Mouse (Mus musculus) CH12.LX (cell line): Measurements from ENCODE around the gene Pdzd2. TPM values are rescaled to one million over a fixed set of nuclear protein-coding genes. Genes with fewer than 3 reads are reported as not detected.

Experiments
- DNase-seq: peaks from one replicate; pipeline ENCODE4 v3.0.0-alpha.2; 2013; ENCODE audit errors: extremely low read depth
- H3K27ac ChIP-seq: 2 replicates; pipeline ENCODE4 v1.5.1; 2012; ENCODE audit warnings: low read depth, mild to moderate bottlenecking, control low read depth, moderate library complexity; ENCODE audit not compliant: insufficient read depth
- H3K27me3 ChIP-seq: replicated peaks from 2 replicates; pipeline ENCODE3; 2012; ENCODE audit warnings: inconsistent platforms
- H3K36me3 ChIP-seq, 2 experiments: replicated peaks in 1 of 2; 2 replicates each; pipeline versions ENCODE3 to v1.6.1; 2012; ENCODE audit warnings: inconsistent platforms in 1 of 2, low read length in 1 of 2, mild to moderate bottlenecking in 1 of 2, mixed read lengths in 1 of 2, moderate library complexity in 1 of 2; ENCODE audit not compliant: control insufficient read depth in 1 of 2, insufficient read depth in 1 of 2
- H3K4me1 ChIP-seq, 2 experiments: 2 replicates each; pipeline ENCODE4 v1.6.1; 2012; ENCODE audit warnings: inconsistent platforms in 1 of 2, moderate library complexity in 1 of 2; ENCODE audit not compliant: insufficient read depth in 2 of 2, control insufficient read depth in 1 of 2
- H3K4me2 ChIP-seq: 2 replicates; pipeline ENCODE4 v1.6.1; 2012; ENCODE audit warnings: low read depth, mild to moderate bottlenecking, control low read depth; ENCODE audit not compliant: poor library complexity, insufficient read depth, severe bottlenecking
- H3K4me3 ChIP-seq, 3 experiments: fragments of 150-350 bp in 1 of 3; sonication (generic) in 1 of 3; replicated peaks in 1 of 3; 2 replicates each; pipeline versions ENCODE3 to v1.5.1; 2011 to 2012; ENCODE audit warnings: low read depth in 2 of 3, low read length in 2 of 3, mild to moderate bottlenecking in 2 of 3, moderate library complexity in 2 of 3, control low read depth in 1 of 3, improper control_type of control experiment in 1 of 3, inconsistent platforms in 1 of 3, mixed read lengths in 1 of 3; ENCODE audit not compliant: poor library complexity in 1 of 3
- H3K79me2 ChIP-seq: replicated peaks from 2 replicates; pipeline ENCODE4 v1.6.1; 2012; ENCODE audit warnings: mild to moderate bottlenecking, moderate library complexity; ENCODE audit not compliant: control insufficient read depth, poor library complexity, insufficient read depth, severe bottlenecking; ENCODE audit errors: extremely low read depth
- H3K9ac ChIP-seq: 2 replicates; pipeline ENCODE4 v1.6.1; 2012; ENCODE audit warnings: low read depth, mild to moderate bottlenecking, control low read depth, moderate library complexity; ENCODE audit not compliant: insufficient read depth
- H3K9me3 ChIP-seq: replicated peaks from 2 replicates; pipeline ENCODE3; 2012; ENCODE audit warnings: low read length, inconsistent platforms, mixed read lengths
- E2F4 ChIP-seq: IDR thresholded peaks from 2 replicates; pipeline ENCODE4 v1.6.1; 2011; ENCODE audit warnings: low read depth, low read length, improper control_type of control experiment; ENCODE audit not compliant: insufficient replicate concordance
- EP300 ChIP-seq: IDR thresholded peaks from 2 replicates; pipeline ENCODE4 v1.6.1; 2011; ENCODE audit warnings: low read length, improper control_type of control experiment
- ETS1 ChIP-seq: conservative IDR thresholded peaks from 2 replicates; pipeline ENCODE4 v1.6.1; 2012; ENCODE audit warnings: low read depth, mild to moderate bottlenecking, inconsistent platforms, low read length, improper control_type of control experiment, moderate library complexity
- GABPA ChIP-seq: IDR thresholded peaks from 2 replicates; pipeline ENCODE4 v1.6.1; 2012; ENCODE audit warnings: low read depth, low read length, improper control_type of control experiment, inconsistent platforms; ENCODE audit not compliant: insufficient replicate concordance
- HCFC1 ChIP-seq: IDR thresholded peaks from 2 replicates; pipeline ENCODE4 v1.6.1; 2012; ENCODE audit warnings: low read depth, mild to moderate bottlenecking, inconsistent platforms, low read length, improper control_type of control experiment
- JUND ChIP-seq: conservative IDR thresholded peaks from 2 replicates; pipeline ENCODE4 v1.6.1; 2011; ENCODE audit warnings: low read depth, low read length, improper control_type of control experiment
- KAT2A ChIP-seq: IDR thresholded peaks from 2 replicates; pipeline ENCODE4 v1.6.1; 2012; ENCODE audit warnings: low read length, improper control_type of control experiment, inconsistent platforms; ENCODE audit not compliant: insufficient replicate concordance
- MAFK ChIP-seq: IDR thresholded peaks from 2 replicates; pipeline ENCODE4 v1.6.1; 2011; ENCODE audit warnings: low read length, improper control_type of control experiment; ENCODE audit not compliant: insufficient replicate concordance
- MAX ChIP-seq: IDR thresholded peaks from 2 replicates; pipeline ENCODE4 v1.6.1; 2011; ENCODE audit warnings: low read length, improper control_type of control experiment
- MXI1 ChIP-seq: IDR thresholded peaks from 2 replicates; pipeline ENCODE4 v1.6.1; 2011; ENCODE audit warnings: mild to moderate bottlenecking, low read depth, low read length, improper control_type of control experiment
- NELFE ChIP-seq: IDR thresholded peaks from 2 replicates; pipeline ENCODE4 v1.6.1; 2011; ENCODE audit warnings: low read depth, low read length, improper control_type of control experiment
- POLR2A ChIP-seq: IDR thresholded peaks from 2 replicates; pipeline ENCODE4 v1.6.1; 2011; ENCODE audit warnings: low read depth, mild to moderate bottlenecking, improper control_type of control experiment, low read length
- RAD21 ChIP-seq: IDR thresholded peaks from 2 replicates; pipeline ENCODE4 v1.6.1; 2011; ENCODE audit warnings: low read depth, mild to moderate bottlenecking, low read length, improper control_type of control experiment, moderate library complexity
- RCOR1 ChIP-seq: conservative IDR thresholded peaks from 2 replicates; pipeline ENCODE4 v1.6.1; 2012; ENCODE audit warnings: low read depth, mild to moderate bottlenecking, inconsistent platforms, low read length, improper control_type of control experiment
- TCF12 ChIP-seq: IDR thresholded peaks from 2 replicates; pipeline ENCODE4 v1.6.1; 2014; ENCODE audit warnings: low read depth, mild to moderate bottlenecking, inconsistent platforms, low read length, improper control_type of control experiment
- UBTF ChIP-seq: IDR thresholded peaks from 2 replicates; pipeline ENCODE4 v1.6.1; 2012; ENCODE audit warnings: low read depth, mild to moderate bottlenecking, inconsistent platforms, low read length, improper control_type of control experiment, moderate library complexity
- USF1 ChIP-seq: IDR thresholded peaks from 2 replicates; pipeline ENCODE4 v1.6.1; 2014; ENCODE audit warnings: low read depth, mild to moderate bottlenecking, inconsistent platforms, low read length, improper control_type of control experiment
- ZC3H11A ChIP-seq: IDR thresholded peaks from 2 replicates; pipeline ENCODE4 v1.6.1; 2012; ENCODE audit warnings: low read depth, mild to moderate bottlenecking, inconsistent platforms, low read length, improper control_type of control experiment
- ZKSCAN1 ChIP-seq: IDR thresholded peaks from 2 replicates; pipeline ENCODE4 v1.6.1; 2012; ENCODE audit warnings: low read depth, inconsistent platforms, low read length, improper control_type of control experiment, borderline replicate concordance
- dilution Hi-C: fragments of 300-500 bp; cut with MboI; formaldehyde crosslinking; loops from 2 replicates; pipeline ENCODE4 v1.14.3; 2020; ENCODE audit warnings: low sequenced_read_pairs; ENCODE audit not compliant: extremely low pct_unique_long_range_greater_than_20kb, extremely low pct_ligation_motif_present
- in situ Hi-C: fragments of 300-500 bp; cut with MboI; formaldehyde crosslinking; loops from 3 replicates; pipeline ENCODE4 v1.14.3; 2019; ENCODE audit warnings: low sequenced_read_pairs, low pct_ligation_motif_present, low pct_unique_long_range_greater_than_20kb, mixed read lengths
- polyA plus RNA-seq: library from polyadenylated mRNA; unstranded; fragments of >175 nt; gene quantifications from 2 replicates; pipeline ENCODE4 v1.2.1, GENCODE M21; 2012; ENCODE audit warnings: low read depth; ENCODE audit not compliant: insufficient read length
- total RNA-seq, 2 experiments: library from RNA; depleted of rRNA; stranded (reverse); fragments of 300-350 nt in 1 of 2; fragments of >200 nt in 1 of 2; gene quantifications; 2 replicates each; pipeline ENCODE4 v1.2.3; 2012 to 2014

The Pdzd2 gene
- total and polyA plus RNA-seq, 3 experiments = 0.04 to 0.24 (median 0.17) TPM

GRCm38 (mm10) chr15:12728381-12728780 is 11.3 kb downstream of the Pdzd2 start:
- H3K9ac ChIP-seq = no peak overlapping the region
- H3K79me2 ChIP-seq = no peaks in the 10 kb centered on the region
- dilution Hi-C loops = no loop called here
- TF ChIP-seq UBTF (no peak), KAT2A (no peak), USF1 (no peak), HCFC1 (no peak), EP300 (no peak)
- TF ChIP-seq, all 38 proteins: peak for 0
- in situ Hi-C loops = no loop called here
- no peak overlapping the region for H3K4me2 ChIP-seq
- no peaks in the 10 kb centered on the region for H3K9me3 ChIP-seq
- no peak overlapping the region for H3K4me3 ChIP-seq
- H3K36me3 ChIP-seq = no peaks in the 10 kb centered on the region
- H3K27me3 ChIP-seq = no peaks in the 10 kb centered on the region
- no peak for DNase-seq
- no peaks in the 10 kb centered on the region for H3K4me1 ChIP-seq
- no peak overlapping the region for H3K27ac ChIP-seq

GRCm38 (mm10) chr15:12725256-12725655 is 14.5 kb downstream of the Pdzd2 start:
- TF ChIP-seq GABPA = no peak
- no peak for TF ChIP-seq MAFK
- TF ChIP-seq MAX = no peak
- no peak for TF ChIP-seq MXI1
- dilution Hi-C loops = no loop called here
- in situ Hi-C loops = no loop called here
- Histone ChIP-seq H3K27ac (no peak overlapping the region), H3K9ac (no peak overlapping the region), H3K79me2 (no peaks in the 10 kb centered on the region), H3K4me3 (no peak overlapping the region), H3K36me3 (no peaks in the 10 kb centered on the region), H3K9me3 (no peaks in the 10 kb centered on the region), H3K27me3 (no peaks in the 10 kb centered on the region), H3K4me2 (no peak overlapping the region), H3K4me1 (no peaks in the 10 kb centered on the region)
- DNase-seq = no peak

- H3K36me3 ChIP-seq = no peaks in the 10 kb centered on the region
- no peak overlapping the region for H3K4me3 ChIP-seq
- dilution Hi-C loops = no loop called here
- no peak overlapping the region for H3K4me2 ChIP-seq
- no peak for TF ChIP-seq POLR2A
- TF ChIP-seq USF1 = no peak
- TF ChIP-seq RCOR1 = no peak
- no peak for TF ChIP-seq RAD21
- TF ChIP-seq MAX = no peak
- no peak for TF ChIP-seq ZKSCAN1
- no peak for TF ChIP-seq NELFE
- TF ChIP-seq JUND = no peak
- TF ChIP-seq E2F4 = no peak
- TF ChIP-seq ZC3H11A = no peak
- TF ChIP-seq ETS1 = no peak
- TF ChIP-seq TCF12 = no peak
- TF ChIP-seq, all 38 proteins: peak for 0
- Histone ChIP-seq H3K9me3 (no peaks in the 10 kb centered on the region), H3K27ac (no peak overlapping the region), H3K79me2 (no peaks in the 10 kb centered on the region), H3K9ac (no peak overlapping the region), H3K27me3 (no peaks in the 10 kb centered on the region), H3K4me1 (no peaks in the 10 kb centered on the region)
- DNase-seq = no peak
- in situ Hi-C loops = no loop called here
Measured at GRCm38 (mm10) chr15:12721684-12722500, 17.8 kb downstream of the Pdzd2 start.
